Mouse (Mus musculus) ES-CJ7 (cell line): Measurements from ENCODE around the gene Rrh.
A peak's percentile ranks its signal among the peaks of the same experiment; 100 is the strongest.

Source experiments
- DNase-seq: peaks from one replicate; pipeline ENCODE4 v3.0.0; 2011; ENCODE audit warnings: low read depth, low spot score

Gene Rrh

GRCm38 (mm10) chr3:129782746-129783145, 39.6 kb downstream of the Rrh start:
- no peak for DNase-seq

GRCm38 (mm10) chr3:129781435-129781834, 41.0 kb downstream of the Rrh start:
- no peak for DNase-seq

GRCm38 (mm10) chr3:129771210-129771609, 51.2 kb downstream of the Rrh start:
- no peak for DNase-seq

- DNase-seq: no peak
Observed at GRCm38 (mm10) chr3:129766971-129767794, 55.2 kb downstream of the Rrh start.

- no peak for DNase-seq
Observed at GRCm38 (mm10) chr3:129766106-129766505, 56.3 kb downstream of the Rrh start.

GRCm38 (mm10) chr3:129757599-129757998, 64.8 kb downstream of the Rrh start:
- DNase-seq: peak; percentile 64

- peak; percentile 52 for DNase-seq
Observed at GRCm38 (mm10) chr3:129754650-129755604, 67.5 kb downstream of the Rrh start, which contains the start of gene Egf. TSS of gene Egf (minus strand) at chr3:129755316.
